Mouse (Mus musculus): ENCODE results near the gene Rpl9. TPM values are rescaled to one million over a fixed set of nuclear protein-coding genes. Genes with fewer than 3 reads are reported as not detected.

Rpl9 gene
- polyA plus RNA-seq, 1 experiment from 2014 or later = 884 TPM

DNA sequence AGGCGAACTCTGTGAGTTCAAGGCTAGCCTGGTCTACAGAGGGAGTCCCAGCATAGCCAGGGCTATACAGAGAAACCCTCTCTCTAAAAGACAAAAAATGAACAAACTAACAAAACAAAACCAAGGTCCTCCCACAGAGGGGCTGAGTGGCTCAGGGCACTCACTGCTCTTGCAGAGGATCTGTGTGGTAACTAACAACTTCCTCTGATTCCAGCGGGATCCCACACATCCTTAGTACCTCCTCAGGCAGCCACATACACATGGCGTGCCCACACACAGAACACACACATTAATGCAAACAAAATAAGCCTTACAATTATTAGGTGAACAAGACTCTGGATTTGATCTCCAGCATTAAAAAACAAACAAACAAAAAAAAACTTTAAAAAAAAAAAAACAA lies 33.5 kb downstream of the Rpl9 start:
- H3K27ac ChIP-seq = no peak overlapping the region
- no peak for ATAC-seq
- no peaks in the 10 kb centered on the region for H3K4me1 ChIP-seq
- 47% methylated on average over 3 of the region's 3 CpGs for WGBS (ENCODE audit: insufficient replicate concordance)
- no peak overlapping the region for H3K4me2 ChIP-seq
- no peak overlapping the region for H3K9ac ChIP-seq
- H3K4me3 ChIP-seq = no peak overlapping the region
- H3K27me3 ChIP-seq (replicated peaks) = no peaks in the 10 kb centered on the region
- H3K9me3 ChIP-seq (replicated peaks) = peaks cover 5% of the 10 kb centered on the region; the same call in 1 of the 2 replicates
- H3K36me3 ChIP-seq = no peaks in the 10 kb centered on the region

DNA sequence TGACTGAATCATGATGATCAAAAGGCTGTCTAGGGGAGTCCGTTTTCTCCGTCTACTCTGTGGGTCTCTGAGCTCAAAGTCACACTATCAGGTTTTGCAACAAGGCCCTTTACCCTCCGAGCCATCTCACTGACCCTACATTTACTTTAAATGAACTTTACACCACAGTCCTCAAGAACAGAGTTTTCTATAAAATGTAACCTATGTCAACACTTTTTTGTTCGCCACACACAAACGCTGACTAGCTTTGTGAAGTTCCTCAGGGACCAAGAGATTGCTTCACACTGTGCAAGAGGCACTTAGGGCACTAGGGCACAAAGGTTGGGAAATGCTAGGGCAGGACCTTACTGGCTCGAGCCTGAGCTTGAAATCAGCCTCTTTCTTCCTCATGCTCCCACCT lies 34.4 kb downstream of the Rpl9 start:
- 67% methylated on average over 6 of the region's 6 CpGs for WGBS (ENCODE audit: insufficient replicate concordance)
- Histone ChIP-seq H3K27me3 (replicated peaks) (no peaks in the 10 kb centered on the region), H3K4me1 (no peaks in the 10 kb centered on the region), H3K4me2 (no peak overlapping the region), H3K4me3 (no peak overlapping the region), H3K9ac (no peak overlapping the region), H3K27ac (peak overlapping the region; percentile 31; the same call in 1 of the 2 replicates), H3K36me3 (no peaks in the 10 kb centered on the region), H3K9me3 (replicated peaks) (peaks cover 5% of the 10 kb centered on the region; the same call in 1 of the 2 replicates)
- ATAC-seq = peak; percentile 63

DNA sequence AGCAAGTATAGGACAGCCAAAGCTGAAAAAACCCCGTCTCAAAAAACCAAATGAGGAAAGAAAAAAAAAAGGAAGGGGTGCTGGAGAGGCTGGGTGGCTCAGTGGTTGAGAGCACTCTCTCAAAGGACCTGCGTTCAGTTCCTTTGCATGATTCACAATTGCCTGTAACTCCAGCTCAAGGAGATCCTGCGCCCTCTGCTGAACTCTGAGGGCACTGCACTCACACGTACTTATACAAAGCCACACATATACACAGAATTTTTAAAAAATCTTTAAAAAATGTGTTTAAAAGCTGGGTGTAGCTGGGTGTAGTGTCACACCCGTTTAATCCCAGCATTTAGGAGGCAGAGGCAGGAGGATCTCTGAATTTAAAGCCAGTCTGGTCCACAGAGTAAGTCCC lies 36.3 kb downstream of the Rpl9 start:
- no peaks in the 10 kb centered on the region for H3K36me3 ChIP-seq

DNA sequence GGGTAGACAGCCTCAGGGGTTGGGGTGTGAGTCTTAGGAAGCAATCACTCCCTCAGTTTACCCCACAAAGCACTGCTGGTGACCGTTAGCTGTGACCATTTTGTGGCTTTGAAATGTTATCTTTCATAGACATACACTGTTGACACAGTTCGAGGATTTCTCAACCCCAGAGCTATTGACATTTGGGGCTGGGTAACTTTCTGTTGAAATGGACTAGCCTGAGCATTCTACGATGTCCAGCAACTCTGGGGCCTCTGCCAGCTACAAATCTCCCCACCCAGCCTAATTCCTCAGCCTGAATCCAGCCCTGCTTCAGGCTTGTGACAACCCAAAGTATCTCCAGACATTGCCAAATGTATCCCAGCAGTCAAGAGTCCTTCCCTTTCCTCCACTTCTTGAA lies 37.1 kb downstream of the Rpl9 start:
- WGBS (ENCODE audit: insufficient replicate concordance) = 27% methylated on average over 3 of the region's 3 CpGs
- Histone ChIP-seq H3K9ac (no peak overlapping the region), H3K9me3 (replicated peaks) (peaks cover 5% of the 10 kb centered on the region; the same call in 1 of the 2 replicates), H3K36me3 (no peaks in the 10 kb centered on the region), H3K4me2 (no peak overlapping the region), H3K27me3 (replicated peaks) (no peaks in the 10 kb centered on the region), H3K4me3 (no peak overlapping the region), H3K4me1 (no peaks in the 10 kb centered on the region), H3K27ac (0 out of 2 replicates have a peak overlapping the region, but pooled peaks have one; percentile 30)
- peak; percentile 54 for ATAC-seq

More for the DNA sequence above, 36.3 kb downstream of the Rpl9 start:
- ATAC-seq = no peak
- no peak overlapping the region for H3K4me2 ChIP-seq
- no peak overlapping the region for H3K9ac ChIP-seq
- no peak overlapping the region for H3K27ac ChIP-seq
- H3K27me3 ChIP-seq (replicated peaks) = no peaks in the 10 kb centered on the region
- H3K4me3 ChIP-seq = no peak overlapping the region
- peaks cover 5% of the 10 kb centered on the region; the same call in 1 of the 2 replicates for H3K9me3 ChIP-seq (replicated peaks)
- 58% methylated on average over 5 of the region's 5 CpGs for WGBS (ENCODE audit: insufficient replicate concordance)
- no peaks in the 10 kb centered on the region for H3K4me1 ChIP-seq

DNA sequence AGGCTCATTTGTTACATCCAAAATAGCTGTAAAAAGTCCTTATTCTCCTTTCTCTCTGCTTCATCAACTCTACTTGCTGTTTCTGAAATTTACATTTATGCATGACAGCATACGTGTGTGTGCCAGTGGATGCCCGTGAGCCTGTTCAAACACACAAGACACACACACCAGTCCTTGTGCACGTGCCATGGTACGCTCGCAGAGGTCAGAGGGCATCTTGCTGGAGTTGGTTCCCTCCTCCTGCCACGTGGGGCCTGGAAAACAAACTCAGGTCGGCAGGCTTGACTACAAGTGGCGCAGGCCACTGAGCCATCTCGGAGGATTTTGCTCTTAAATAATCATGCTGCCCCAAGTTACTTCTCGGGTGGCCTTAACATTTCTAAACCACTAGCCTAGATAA lies 40.7 kb downstream of the Rpl9 start:
- Histone ChIP-seq H3K27me3 (replicated peaks) (peaks cover 7% of the 10 kb centered on the region; the same call in 1 of the 2 replicates), H3K9ac (no peak overlapping the region), H3K27ac (no peak overlapping the region), H3K36me3 (no peaks in the 10 kb centered on the region), H3K4me1 (no peaks in the 10 kb centered on the region), H3K9me3 (replicated peaks) (peaks cover 5% of the 10 kb centered on the region; the same call in 1 of the 2 replicates), H3K4me2 (peak overlapping the region; percentile 22), H3K4me3 (0 out of 2 replicates have a peak overlapping the region, but pooled peaks have one; percentile 40)
- WGBS (ENCODE audit: insufficient replicate concordance) = 64% methylated on average over 10 of the region's 10 CpGs
- no peak for ATAC-seq

DNA sequence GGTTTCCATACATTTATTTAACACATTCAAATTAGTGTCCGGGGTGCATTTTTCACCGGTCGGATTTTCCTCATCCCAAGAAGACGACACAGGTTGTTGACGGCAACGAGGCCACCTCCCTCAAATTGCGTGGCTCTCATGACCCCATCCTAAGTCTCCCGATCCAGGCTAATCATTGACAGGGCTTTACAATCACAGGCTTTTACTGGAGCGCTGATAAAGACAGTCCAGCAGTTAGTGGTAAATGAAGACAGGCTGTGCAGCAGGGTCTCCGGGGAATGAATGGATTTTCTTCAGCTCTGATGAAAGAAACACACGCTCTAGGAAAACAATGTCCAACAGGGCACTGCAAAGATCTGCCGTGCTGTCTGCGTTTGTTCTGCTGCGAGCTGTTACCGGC lies 43.1 kb downstream of the Rpl9 start, which contains the start of gene Klb:
Klb (plus strand) TSS at position 147 of the 400 bp plus-strand sequence.
- H3K27ac ChIP-seq = peak within 1 kb of the TSS; percentile 22; the same call in 1 of the 2 replicates
- peak within 1 kb of the TSS; percentile 33; the same call in 1 of the 2 replicates for H3K9ac ChIP-seq
- WGBS (ENCODE audit: insufficient replicate concordance) = 71% methylated on average over 15 of the region's 15 CpGs
- H3K27me3 ChIP-seq (replicated peaks) = peaks cover 7% of the 10 kb centered on the region; the same call in 1 of the 2 replicates
- no peaks in the 10 kb centered on the region for H3K4me1 ChIP-seq
- H3K36me3 ChIP-seq = no peaks in the 10 kb centered on the region
- ATAC-seq = peak; percentile 42; the same call in 1 of the 2 replicates
- H3K4me2 ChIP-seq = peak within 1 kb of the TSS; percentile 12
- no peaks in the 10 kb centered on the region for H3K9me3 ChIP-seq (replicated peaks)
- peak within 1 kb of the TSS; percentile 40 for H3K4me3 ChIP-seq

DNA sequence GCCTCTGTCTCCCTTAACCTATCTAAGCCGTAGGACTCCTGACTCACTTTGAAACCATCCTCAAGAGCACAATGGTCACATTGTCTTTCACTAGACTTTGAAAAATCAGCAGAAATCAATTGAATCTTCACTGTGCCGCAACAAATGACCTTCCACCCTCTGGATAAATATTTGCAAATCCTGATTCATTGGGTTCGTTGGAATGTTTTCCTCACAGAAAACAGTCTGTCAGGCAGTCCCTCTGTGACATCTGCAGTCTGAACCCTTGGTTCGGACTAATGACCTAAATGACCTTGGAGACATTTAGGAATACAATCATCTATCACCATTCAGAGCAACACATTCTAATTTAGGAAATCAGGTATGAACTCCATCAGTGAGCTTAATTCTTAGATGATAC lies 51.1 kb downstream of the Rpl9 start:
- ATAC-seq = no peak
- no peak overlapping the region for H3K4me2 ChIP-seq
- no peak overlapping the region for H3K4me3 ChIP-seq
- H3K9ac ChIP-seq = no peak overlapping the region
- no peaks in the 10 kb centered on the region for H3K27me3 ChIP-seq (replicated peaks)
- peaks cover 9% of the 10 kb centered on the region for H3K4me1 ChIP-seq
- no peaks in the 10 kb centered on the region for H3K36me3 ChIP-seq
- 52% methylated on average over 4 of the region's 4 CpGs for WGBS (ENCODE audit: insufficient replicate concordance)
- no peak overlapping the region for H3K27ac ChIP-seq
- H3K9me3 ChIP-seq (replicated peaks) = no peaks in the 10 kb centered on the region

DNA sequence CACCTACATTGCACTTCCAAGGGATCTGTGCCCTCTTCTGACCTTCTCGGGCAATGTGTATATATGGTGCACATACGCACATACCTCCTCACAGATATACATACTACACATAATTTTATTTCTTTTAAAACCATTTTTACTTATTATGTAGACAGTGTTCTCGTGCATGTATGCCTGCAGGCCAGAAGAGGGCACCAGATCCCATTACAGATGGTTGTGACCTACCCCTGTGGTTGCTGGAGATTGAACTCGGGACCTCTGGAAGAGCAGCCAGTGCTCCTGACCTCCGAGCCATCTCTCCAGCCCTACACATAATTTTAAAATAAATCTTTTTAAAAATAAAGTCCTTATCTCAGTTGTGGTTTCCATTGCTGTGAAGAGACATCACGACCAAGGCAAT lies 52.9 kb downstream of the Rpl9 start:
- no peaks in the 10 kb centered on the region for H3K9me3 ChIP-seq (replicated peaks)
- H3K27me3 ChIP-seq (replicated peaks) = no peaks in the 10 kb centered on the region
- H3K27ac ChIP-seq = no peak overlapping the region
- no peak overlapping the region for H3K9ac ChIP-seq
- no peak overlapping the region for H3K4me3 ChIP-seq
- peaks cover 6% of the 10 kb centered on the region for H3K36me3 ChIP-seq
- WGBS (ENCODE audit: insufficient replicate concordance) = 56% methylated on average over 6 of the region's 6 CpGs
- H3K4me1 ChIP-seq = peaks cover 24% of the 10 kb centered on the region
- no peak overlapping the region for H3K4me2 ChIP-seq
- ATAC-seq = no peak

Other genes with a start within 250 kb of the Rpl9 start
- 1.3 and 2.0 TPM in 2 replicates for gene Wdr19, start 191.7 kb downstream of the Rpl9 start, polyA plus RNA-seq (2016; fragmentation: Nextera tagmentation; extraction: Ambion mirVana)
- gene Rfc1, start 55.8 kb downstream of the Rpl9 start, polyA plus RNA-seq (2016; fragmentation: Nextera tagmentation; extraction: Ambion mirVana) = 58.1 and 59.3 TPM in 2 replicates
- gene Klb, start 43.1 kb downstream of the Rpl9 start, polyA plus RNA-seq (2016; fragmentation: Nextera tagmentation; extraction: Ambion mirVana) = 9.9 and 10.0 TPM in 2 replicates
- 51.7 and 54.8 TPM in 2 replicates for gene Lias, start 53 bp upstream of the Rpl9 start, polyA plus RNA-seq (2016; fragmentation: Nextera tagmentation; extraction: Ambion mirVana)
- 24.1 and 26.3 TPM in 2 replicates for gene Ugdh, start 44.5 kb upstream of the Rpl9 start, polyA plus RNA-seq (2016; fragmentation: Nextera tagmentation; extraction: Ambion mirVana)
- not detected in 2 replicates for gene Gm43552, start 101.4 kb upstream of the Rpl9 start, polyA plus RNA-seq (2016; fragmentation: Nextera tagmentation; extraction: Ambion mirVana)
- gene Smim14, start 145.7 kb upstream of the Rpl9 start, polyA plus RNA-seq (2016; fragmentation: Nextera tagmentation; extraction: Ambion mirVana) = 45.5 and 47.4 TPM in 2 replicates
- gene Ube2k, start 145.8 kb upstream of the Rpl9 start, polyA plus RNA-seq (2016; fragmentation: Nextera tagmentation; extraction: Ambion mirVana) = 136 and 137 TPM in 2 replicates